Mouse (Mus musculus): ENCODE measurements around the gene Kcns3.

The Kcns3 gene

DNA sequence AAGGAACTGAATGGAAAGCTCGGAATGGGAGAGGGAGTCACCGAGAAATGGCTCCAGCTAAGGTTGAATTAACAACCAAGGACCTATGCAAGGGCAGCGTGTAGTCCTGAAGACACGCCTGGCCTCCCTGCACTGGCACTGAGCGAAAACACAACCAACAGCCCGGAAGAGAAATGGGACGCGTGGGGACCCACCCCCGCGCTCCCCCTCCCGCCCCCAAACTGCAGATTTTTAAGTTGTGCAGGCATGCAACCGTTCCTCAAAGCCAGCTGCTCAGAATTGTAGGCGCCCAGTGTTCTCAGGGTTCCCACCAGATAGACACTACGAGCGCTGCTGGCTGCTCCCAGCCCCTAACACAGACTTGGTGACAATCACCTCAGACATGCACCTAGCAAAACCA, at the start of gene Kcns3:
Gene Kcns3 (minus strand): TSS at position 42 of the 400 bp plus-strand sequence.
- no peak for DNase-seq (ENCODE audit: low spot score)

DNA sequence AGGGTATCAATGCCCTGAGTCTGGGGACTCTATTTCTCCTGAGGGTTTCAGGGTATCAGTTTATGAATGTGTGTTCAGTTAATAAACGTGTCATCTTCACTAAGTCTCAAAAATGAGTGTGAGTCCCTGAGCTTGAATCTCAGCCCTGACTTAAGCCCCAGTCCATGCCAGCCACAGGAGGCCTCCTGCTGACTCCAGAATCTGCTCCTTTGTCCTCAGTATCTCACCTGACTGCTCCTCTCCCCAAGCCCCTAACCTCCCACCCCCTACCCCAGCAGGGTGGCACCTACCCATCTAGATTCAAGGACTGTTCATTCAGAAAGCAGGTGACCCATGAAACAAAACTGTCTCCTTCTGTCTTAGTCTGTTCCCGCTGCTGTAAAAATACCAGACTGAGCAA, 47.7 kb upstream of the Kcns3 start:
- no peak for DNase-seq (ENCODE audit: low spot score)

- DNase-seq (ENCODE audit: low spot score): no peak
Measured at GRCm38 (mm10) chr12:11198026-11198425, 47.2 kb upstream of the Kcns3 start.

- DNase-seq (ENCODE audit: low spot score): no peak
Measured at GRCm38 (mm10) chr12:11196830-11197229, 46.0 kb upstream of the Kcns3 start.

DNA sequence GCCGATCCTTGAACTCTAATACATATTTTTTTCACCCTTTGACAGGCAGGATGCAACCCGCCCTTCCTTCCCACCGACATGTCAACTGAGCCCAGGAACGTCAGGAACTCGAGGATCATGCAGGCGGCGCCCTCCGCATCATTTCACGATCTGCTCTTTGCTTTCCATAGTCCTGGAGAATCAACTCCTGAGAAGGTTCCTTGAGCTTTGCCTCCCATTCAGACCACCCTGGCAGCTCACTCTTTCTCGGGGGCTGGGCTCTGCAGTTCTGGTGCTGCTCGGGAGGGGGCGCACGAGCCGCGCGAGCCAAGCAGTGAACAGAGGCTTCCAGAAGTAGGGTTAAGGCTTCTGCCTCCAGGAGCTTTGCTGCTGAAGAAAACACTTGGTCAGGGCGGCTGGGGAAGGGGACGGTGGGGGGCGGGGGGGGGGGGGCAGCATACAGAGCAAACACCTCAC, 45.3 kb upstream of the Kcns3 start:
- peak; percentile 35 for DNase-seq (ENCODE audit: low spot score)

DNA sequence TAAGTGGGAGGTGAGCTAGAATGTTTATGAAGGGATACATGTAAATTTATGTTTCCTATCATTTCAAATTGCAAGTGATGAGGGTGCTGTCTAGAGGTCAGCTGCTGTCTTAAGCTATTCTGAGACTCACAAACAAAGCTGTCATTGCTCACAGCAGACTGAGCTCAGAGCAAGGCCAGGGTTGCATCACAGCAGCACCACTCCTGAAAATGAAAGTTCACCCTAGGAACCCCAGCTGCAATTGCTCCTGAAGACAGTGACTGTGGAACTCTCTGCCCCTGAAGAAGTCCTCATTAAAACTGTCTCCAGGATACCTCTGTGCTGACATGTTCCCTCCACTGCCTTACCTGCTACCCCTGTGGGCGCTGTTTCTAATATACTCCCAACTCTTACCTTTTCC, 44.2 kb upstream of the Kcns3 start:
- peak; percentile 24 for DNase-seq (ENCODE audit: low spot score)

- DNase-seq (ENCODE audit: low spot score): peak; percentile 74
Measured at GRCm38 (mm10) chr12:11178486-11179154, 27.8 kb upstream of the Kcns3 start.

DNA sequence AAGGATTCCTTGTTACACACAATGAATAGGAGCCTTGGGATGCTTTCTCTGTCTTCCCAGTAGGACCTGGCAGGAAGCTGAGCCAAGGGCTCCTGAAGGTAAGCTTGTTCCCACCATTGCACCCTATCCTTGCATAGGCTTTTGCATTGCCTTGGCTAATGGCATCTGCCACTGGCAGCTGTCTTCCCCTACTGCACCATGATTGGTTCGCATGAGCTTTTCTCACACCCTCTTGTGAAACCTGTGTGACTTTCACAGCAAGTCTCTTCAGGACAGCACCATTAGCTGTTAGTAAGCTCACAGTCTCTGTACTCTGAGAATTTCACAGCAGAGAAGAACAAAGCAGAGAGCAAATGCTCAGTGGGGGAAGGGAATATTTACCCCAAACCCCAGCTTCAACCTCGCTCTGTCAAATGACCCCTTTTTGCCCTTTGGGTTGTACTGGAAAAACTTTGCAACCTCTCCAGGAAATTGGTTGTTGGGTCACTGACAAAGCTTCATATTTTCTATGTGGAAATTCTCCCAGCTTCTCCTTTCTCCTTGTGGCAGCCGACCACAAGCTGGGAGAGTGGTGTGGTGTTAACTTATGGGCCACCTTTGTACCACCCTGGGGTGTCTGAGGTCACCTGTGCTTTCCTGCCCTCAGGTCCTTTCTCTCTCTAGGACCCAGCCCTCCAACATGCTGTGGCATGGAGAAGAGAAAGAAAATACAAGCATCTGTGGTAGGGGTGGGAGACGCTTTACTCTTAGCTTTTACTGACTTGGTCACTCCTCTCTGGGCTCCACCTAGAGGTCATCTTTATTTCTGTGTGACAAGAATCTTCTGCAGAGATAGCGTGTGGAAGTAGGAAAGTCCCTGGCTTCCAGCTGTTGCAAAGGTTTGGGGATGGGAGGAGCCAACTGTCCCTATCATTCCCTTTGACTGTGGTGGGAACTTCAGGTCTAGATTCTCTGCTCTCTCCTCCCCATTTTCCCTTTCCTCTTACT, 26.8 kb upstream of the Kcns3 start:
- no peak for DNase-seq (ENCODE audit: low spot score)

- DNase-seq (ENCODE audit: low spot score): no peak
Measured at GRCm38 (mm10) chr12:11158670-11159069, 7.8 kb upstream of the Kcns3 start.

- DNase-seq (ENCODE audit: low spot score): no peak
Measured at GRCm38 (mm10) chr12:11155123-11155522, 4.3 kb upstream of the Kcns3 start.

- DNase-seq (ENCODE audit: low spot score): no peak
Measured at GRCm38 (mm10) chr12:11153587-11153986, 2.7 kb upstream of the Kcns3 start.

DNA sequence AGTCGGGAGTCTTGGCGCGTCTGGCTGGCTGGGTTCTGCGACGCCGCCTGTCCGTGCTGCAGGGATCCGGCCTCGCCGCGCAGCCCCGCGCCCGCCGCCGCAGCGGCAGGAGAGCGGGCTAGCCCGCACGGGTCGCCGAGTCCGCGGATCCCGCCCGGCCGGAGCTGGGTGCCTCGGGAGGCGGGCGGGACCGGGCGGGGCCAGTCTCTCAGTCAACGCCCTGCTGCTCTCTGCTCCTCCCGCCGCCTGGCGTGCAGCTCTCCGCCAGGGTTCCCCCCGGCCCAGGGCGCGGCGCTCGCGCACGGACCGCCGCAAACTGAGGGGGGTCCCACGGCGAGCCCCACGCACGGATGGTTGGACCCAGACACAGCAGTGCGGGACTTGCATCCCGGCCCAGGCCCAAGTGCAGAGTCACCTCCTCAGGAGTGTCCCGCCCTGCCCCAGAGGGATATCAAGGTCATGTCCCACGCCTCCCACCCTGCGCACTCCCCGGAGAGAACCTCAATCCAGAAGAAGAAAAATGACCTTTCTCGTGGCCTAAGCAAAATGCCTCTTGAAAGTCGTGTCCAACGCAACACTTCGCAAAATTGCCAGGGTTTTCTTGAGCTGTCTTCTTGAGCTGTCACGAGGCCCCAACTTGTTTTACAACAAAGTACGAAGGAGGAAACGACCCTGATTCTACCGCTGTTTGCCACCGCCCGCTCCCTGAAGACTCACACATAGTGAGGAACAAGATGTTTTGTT, 492 bp downstream of the Kcns3 start:
- DNase-seq (ENCODE audit: low spot score): no peak

GRCm38 (mm10) chr12:11149421-11150191, 1.2 kb downstream of the Kcns3 start:
- DNase-seq (ENCODE audit: low spot score): no peak

DNA sequence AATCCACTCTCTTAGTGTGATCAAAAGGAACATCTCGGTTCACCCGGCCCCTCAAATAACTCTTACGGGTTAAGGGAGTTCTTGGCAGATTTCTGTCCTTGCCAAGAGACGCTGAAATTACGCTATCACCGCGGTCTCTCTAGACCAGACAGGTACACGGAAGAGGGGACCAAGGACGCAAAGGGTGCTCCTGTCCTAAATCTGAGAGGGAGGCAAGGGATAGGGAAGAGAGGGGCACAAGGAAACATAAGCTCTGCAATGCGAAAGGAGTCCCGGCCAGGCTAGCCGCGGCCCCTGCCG, 1.8 kb downstream of the Kcns3 start:
- no peak for DNase-seq (ENCODE audit: low spot score)

DNA sequence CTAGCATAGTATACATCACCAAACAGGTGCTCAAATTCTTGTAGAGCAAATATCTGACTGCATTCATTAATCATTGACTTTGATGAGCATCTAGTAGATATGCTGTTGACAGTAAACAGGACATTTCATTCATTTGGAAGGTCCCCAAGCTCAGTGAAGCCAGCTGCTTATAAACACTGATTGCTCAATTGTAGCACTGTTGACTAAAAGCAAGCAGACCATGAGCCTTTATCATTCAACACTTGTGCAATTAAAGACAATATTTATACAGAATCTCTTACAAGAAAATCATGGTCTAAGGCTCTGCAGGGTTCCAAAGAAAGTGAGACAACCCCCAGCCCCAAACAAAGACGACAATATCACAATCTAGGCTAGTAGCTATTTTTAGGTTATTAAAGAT, 6.0 kb downstream of the Kcns3 start:
- no peak for DNase-seq (ENCODE audit: low spot score)

- DNase-seq (ENCODE audit: low spot score): no peak
Measured at GRCm38 (mm10) chr12:11132418-11132817, 18.4 kb downstream of the Kcns3 start.

GRCm38 (mm10) chr12:11129188-11129587, 21.7 kb downstream of the Kcns3 start:
- no peak for DNase-seq (ENCODE audit: low spot score)

DNA sequence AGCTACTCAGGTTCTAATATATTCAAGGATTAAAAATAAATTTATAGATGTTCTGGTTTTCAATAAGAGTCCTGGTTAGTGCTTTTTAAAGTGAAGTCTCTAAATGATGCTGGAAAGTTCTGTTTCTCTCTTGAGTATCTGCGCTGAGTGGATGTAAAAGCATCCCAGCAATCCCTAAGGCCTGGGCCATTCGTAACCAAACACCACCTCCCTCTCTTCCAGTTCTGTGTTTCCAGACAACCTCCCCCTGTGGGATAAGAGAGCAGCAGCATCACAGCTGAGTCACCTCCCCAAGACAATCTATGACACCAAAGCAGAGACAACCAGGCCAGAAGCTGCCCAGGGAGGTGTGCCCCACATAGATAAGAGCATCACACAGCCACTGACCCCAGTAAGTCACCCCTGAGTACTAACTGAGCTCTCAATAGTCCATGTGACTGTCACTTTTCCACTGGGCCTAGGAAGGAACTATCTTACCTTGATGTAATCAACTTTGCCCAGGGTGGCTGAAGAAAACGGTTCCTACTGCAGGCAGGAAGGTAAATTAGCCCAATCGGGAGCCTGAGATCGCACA, 24.6 kb downstream of the Kcns3 start:
- no peak for DNase-seq (ENCODE audit: low spot score)

GRCm38 (mm10) chr12:11101565-11101964, 49.3 kb downstream of the Kcns3 start:
- no peak for DNase-seq (ENCODE audit: low spot score)

DNA sequence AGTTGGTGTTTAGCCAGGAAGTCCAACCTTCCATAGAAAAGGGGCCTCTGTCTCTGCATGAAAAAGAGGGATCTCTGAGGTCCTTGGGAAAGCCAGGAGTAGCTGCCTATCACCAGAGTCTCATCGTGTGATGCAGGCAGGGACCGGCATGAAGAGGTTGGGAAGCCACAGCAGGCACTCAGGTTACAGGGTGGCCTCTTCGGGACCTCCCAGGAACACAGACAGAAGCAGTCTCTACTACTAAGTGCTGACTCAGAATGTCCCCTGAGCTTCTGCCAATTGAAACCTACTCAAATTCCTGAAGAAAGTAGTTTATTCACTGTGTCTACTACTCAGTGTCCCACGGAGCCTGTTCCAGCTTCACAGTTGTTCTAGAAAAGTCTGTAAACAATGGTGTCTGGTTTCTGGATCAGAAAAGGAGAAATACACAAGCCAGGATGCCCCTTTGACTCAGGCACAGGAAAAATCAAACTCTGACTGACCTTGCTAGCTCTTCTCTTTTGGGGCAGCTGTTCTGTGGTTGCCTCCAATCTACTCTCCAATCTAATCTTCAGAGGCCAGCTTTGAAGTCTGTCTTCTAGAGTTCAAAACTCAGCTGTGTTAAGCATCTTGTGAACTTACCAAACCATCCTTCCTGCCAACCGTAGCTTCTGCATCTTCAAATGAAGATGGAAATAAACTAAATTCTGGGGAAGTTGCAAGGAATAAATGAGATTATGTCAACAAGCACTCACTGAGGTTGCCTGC, 62.1 kb downstream of the Kcns3 start:
- no peak for DNase-seq (ENCODE audit: low spot score)

DNA sequence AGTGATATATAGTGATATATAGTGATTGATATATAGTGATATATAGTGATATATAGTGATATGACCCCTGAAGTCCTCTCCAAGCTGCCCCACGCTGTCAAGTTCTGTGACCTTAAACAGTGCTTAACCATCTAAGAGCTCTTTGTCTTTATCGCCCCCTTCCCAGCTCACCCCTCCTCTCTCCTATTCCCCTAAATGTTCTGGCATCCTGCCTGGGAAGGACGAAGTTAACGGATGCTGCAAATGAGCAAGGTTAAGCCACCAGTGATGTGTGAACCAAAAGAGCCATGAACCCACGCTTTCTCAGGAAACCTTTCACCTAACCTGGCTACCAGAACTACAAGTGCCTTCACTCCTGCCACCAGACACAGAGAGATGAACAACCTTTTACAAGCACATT, 64.0 kb downstream of the Kcns3 start:
- DNase-seq (ENCODE audit: low spot score): no peak
